Mouse (Mus musculus): Measurements from ENCODE around the gene Pla2g4a.
A peak's percentile ranks its signal among the peaks of the same experiment; 100 is the strongest.

Pla2g4a gene

GRCm38 (mm10) chr1:149960734-149961424, at the start of gene Pla2g4a:
Pla2g4a (minus strand) TSS chr1:149961290.
- DNase-seq (ENCODE audit: low spot score) = peak; percentile 49

GRCm38 (mm10) chr1:150010629-150010979, 49.5 kb upstream of the Pla2g4a start:
- DNase-seq (ENCODE audit: low spot score) = no peak

GRCm38 (mm10) chr1:150009968-150010628, 49.0 kb upstream of the Pla2g4a start:
- DNase-seq (ENCODE audit: low spot score) = no peak

GRCm38 (mm10) chr1:150009134-150009533, 48.0 kb upstream of the Pla2g4a start:
- no peak for DNase-seq (ENCODE audit: low spot score)

GRCm38 (mm10) chr1:149975626-149976025, 14.5 kb upstream of the Pla2g4a start:
- no peak for DNase-seq (ENCODE audit: low spot score)

GRCm38 (mm10) chr1:149965826-149966225, 4.7 kb upstream of the Pla2g4a start:
- no peak for DNase-seq (ENCODE audit: low spot score)

GRCm38 (mm10) chr1:149961425-149962303, 574 bp upstream of the Pla2g4a start:
- DNase-seq (ENCODE audit: low spot score) = no peak

GRCm38 (mm10) chr1:149960251-149960650, 839 bp downstream of the Pla2g4a start:
- DNase-seq (ENCODE audit: low spot score) = no peak

GRCm38 (mm10) chr1:149959069-149959468, 2.0 kb downstream of the Pla2g4a start:
- DNase-seq (ENCODE audit: low spot score) = no peak

- DNase-seq (ENCODE audit: low spot score) = no peak
These were observed 5.6 kb downstream of the Pla2g4a start for GRCm38 (mm10) chr1:149955482-149955881.

GRCm38 (mm10) chr1:149954026-149954425, 7.1 kb downstream of the Pla2g4a start:
- no peak for DNase-seq (ENCODE audit: low spot score)

- DNase-seq (ENCODE audit: low spot score) = no peak
These were observed 9.0 kb downstream of the Pla2g4a start for GRCm38 (mm10) chr1:149952050-149952449.

- DNase-seq (ENCODE audit: low spot score) = no peak
These were observed 10.4 kb downstream of the Pla2g4a start for GRCm38 (mm10) chr1:149950656-149951055.

GRCm38 (mm10) chr1:149950254-149950653, 10.8 kb downstream of the Pla2g4a start:
- no peak for DNase-seq (ENCODE audit: low spot score)

GRCm38 (mm10) chr1:149949334-149949733, 11.8 kb downstream of the Pla2g4a start:
- no peak for DNase-seq (ENCODE audit: low spot score)

GRCm38 (mm10) chr1:149948066-149948825, 12.8 kb downstream of the Pla2g4a start:
- no peak for DNase-seq (ENCODE audit: low spot score)

- no peak for DNase-seq (ENCODE audit: low spot score)
These were observed 14.1 kb downstream of the Pla2g4a start for GRCm38 (mm10) chr1:149946993-149947392.

- no peak for DNase-seq (ENCODE audit: low spot score)
These were observed 14.7 kb downstream of the Pla2g4a start for GRCm38 (mm10) chr1:149946432-149946831.

GRCm38 (mm10) chr1:149943611-149944010, 17.5 kb downstream of the Pla2g4a start:
- no peak for DNase-seq (ENCODE audit: low spot score)

GRCm38 (mm10) chr1:149940301-149940700, 20.8 kb downstream of the Pla2g4a start:
- DNase-seq (ENCODE audit: low spot score) = no peak

GRCm38 (mm10) chr1:149939261-149940032, 21.6 kb downstream of the Pla2g4a start:
- no peak for DNase-seq (ENCODE audit: low spot score)
